Mouse (Mus musculus): ENCODE data around the gene Tmem54.

DNA sequence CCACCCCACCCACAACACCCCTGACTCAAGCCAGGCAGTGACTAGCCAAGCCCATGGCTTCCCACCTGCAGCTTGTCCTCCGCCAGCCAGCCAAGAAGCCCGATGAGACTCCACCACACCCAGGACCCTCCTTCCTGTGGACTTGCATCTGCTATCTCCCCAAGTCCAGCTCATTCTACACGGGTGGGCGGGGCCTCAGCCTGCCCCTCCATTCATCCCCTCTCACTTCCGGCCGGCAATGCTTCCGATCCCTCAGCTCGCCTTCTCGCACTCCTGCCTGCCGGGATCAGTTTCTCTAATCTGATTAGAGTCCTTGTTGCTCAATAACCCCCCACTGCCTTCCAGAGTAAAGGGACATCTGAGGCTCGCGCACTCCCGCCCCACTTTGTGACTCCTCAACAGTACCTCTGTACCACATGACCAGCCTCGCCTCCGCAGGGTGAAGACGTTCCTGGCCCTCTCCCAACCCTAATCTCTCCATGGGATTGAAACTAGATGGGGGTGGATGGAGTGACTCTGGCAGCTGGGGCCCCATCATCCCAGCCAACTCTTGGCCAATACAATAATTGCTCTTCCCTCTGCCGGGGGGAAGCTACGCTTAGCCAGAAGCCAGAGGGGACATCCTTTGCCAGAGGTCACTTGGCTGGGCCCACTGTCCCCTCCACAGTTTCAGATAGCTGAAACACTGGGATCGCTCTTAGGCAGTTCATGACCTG is 20.5 kb downstream of the Tmem54 start:
- TF ChIP-seq CTCF (conservative IDR thresholded peaks at IDR 0.05; ENCODE audit: low read length) (no peak), NANOG (IDR thresholded peaks at IDR 0.05; ENCODE audit: borderline replicate concordance, low read length) (no peak)

Data from E14TG2a.4 (cell line).